Mouse (Mus musculus) limb, embryonic 15.5 days (tissue): Measurements from ENCODE around the gene Pabpc1l. TPM values are rescaled to one million over a fixed set of nuclear protein-coding genes. Genes with fewer than 3 reads are reported as not detected.

Source experiments
- ATAC-seq: fragments of 200-750 bp; cut with Nextera tagmentation; 2 replicates; pipeline ENCODE4 v1.8.0; 2017; ENCODE audit warnings: low read depth, moderate TSS enrichment; ENCODE audit not compliant: insufficient number of reproducible peaks, low FRiP score, low TSS enrichment
- H3K27ac ChIP-seq: fragments of 300-500 bp; sonication (generic); 2 replicates; pipeline ENCODE4 v1.5.1; 2015; ENCODE audit warnings: moderate library complexity, mild to moderate bottlenecking, inconsistent platforms
- H3K27me3 ChIP-seq: fragments of 300-500 bp; sonication (generic); 2 replicates; pipeline ENCODE4 v1.6.1; 2015; ENCODE audit warnings: inconsistent platforms
- H3K36me3 ChIP-seq: fragments of 300-500 bp; sonication (generic); 2 replicates; pipeline ENCODE4 v1.6.1; 2015; ENCODE audit warnings: inconsistent platforms
- H3K4me1 ChIP-seq: fragments of 300-500 bp; sonication (generic); 2 replicates; pipeline ENCODE4 v1.6.1; 2015; ENCODE audit warnings: inconsistent platforms
- H3K4me2 ChIP-seq: fragments of 300-500 bp; sonication (generic); 2 replicates; pipeline ENCODE4 v1.6.1; 2015; ENCODE audit warnings: mild to moderate bottlenecking, inconsistent platforms
- H3K4me3 ChIP-seq: fragments of 300-500 bp; sonication (generic); 2 replicates; pipeline ENCODE4 v1.5.1; 2015; ENCODE audit warnings: mild to moderate bottlenecking, inconsistent platforms
- H3K9ac ChIP-seq: fragments of 300-500 bp; sonication (generic); 2 replicates; pipeline ENCODE4 v1.6.1; 2015; ENCODE audit warnings: inconsistent platforms
- H3K9me3 ChIP-seq: fragments of 300-500 bp; sonication (generic); 2 replicates; pipeline ENCODE4 v1.6.1; 2016; ENCODE audit warnings: inconsistent platforms
- WGBS: fragments of 180-500 bp; shearing (Covaris S2); methylation state at CpG from one replicate; pipeline ENCODE4 v1.1.7; 2015; 5-methylcytosine and 5-hydroxymethylcytosine counted together
- polyA plus RNA-seq: library from polyadenylated mRNA; unstranded; fragments of >200 nt; fragmentation: Nextera tagmentation; extraction: Ambion mirVana; gene quantifications from 2 replicates; pipeline ENCODE4 v1.2.1, GENCODE M21; 2015

Gene Pabpc1l
- polyA plus RNA-seq, 1 experiment from 2014 or later: 1.5 TPM

DNA sequence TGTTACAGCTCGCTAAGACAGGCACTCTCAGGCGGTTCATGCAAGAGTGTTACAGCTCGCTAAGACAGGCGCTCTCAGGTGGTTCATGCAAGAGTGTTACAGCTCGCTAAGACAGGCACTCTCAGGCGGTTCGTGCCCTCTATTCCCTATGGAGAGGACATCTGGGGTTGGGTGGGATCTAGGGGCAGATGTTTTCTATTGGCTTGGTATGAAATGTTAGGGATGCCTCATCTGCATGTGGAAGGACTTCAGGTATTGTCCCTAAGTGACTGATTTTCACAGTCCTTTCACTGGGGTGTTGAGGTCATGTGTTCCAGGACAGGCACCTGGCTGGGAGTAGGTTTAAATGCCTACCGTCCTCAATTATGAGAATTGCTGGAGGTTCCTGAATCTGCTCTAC, 17.7 kb upstream of the Pabpc1l start:
- WGBS: 85% methylated on average over 8 of the region's 8 CpGs

DNA sequence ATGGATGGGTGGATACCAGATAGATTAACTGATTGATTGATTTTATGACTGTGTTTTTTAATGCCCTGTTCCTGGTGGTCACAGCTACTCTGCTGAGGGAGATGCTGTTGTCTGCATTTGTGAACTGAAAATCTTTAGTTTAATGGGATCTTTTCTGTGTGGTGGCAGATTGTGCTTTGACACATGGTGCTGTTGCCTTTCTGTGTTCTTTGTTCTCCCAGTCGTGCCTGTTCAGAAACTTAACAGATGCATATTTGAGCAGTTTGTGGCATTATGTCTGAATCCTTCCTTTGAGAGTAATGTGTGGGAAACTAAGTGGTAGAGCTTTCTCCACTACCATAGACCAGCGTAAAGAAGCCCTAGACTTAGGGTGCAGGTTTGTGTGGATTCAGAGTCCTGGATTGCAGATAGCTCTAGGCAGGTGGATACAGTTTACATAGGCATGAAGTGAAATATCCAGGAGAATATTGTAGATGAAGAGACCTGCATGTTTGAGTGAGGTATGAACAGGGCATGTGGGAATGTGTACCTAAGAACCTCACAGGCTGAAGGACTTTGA, 17.2 kb upstream of the Pabpc1l start:
- H3K4me3 ChIP-seq: no peak overlapping the region
- 78% methylated on average over 2 of the region's 2 CpGs for WGBS
- no peaks in the 10 kb centered on the region for H3K27me3 ChIP-seq
- ATAC-seq: no peak
- H3K27ac ChIP-seq: no peak overlapping the region
- peaks cover 17% of the 10 kb centered on the region for H3K36me3 ChIP-seq
- peaks cover 13% of the 10 kb centered on the region for H3K4me1 ChIP-seq
- no peak overlapping the region for H3K9ac ChIP-seq
- no peaks in the 10 kb centered on the region for H3K9me3 ChIP-seq
- no peak overlapping the region for H3K4me2 ChIP-seq

More for the DNA sequence above, 17.7 kb upstream of the Pabpc1l start:
- no peak overlapping the region for H3K9ac ChIP-seq
- no peak overlapping the region for H3K4me2 ChIP-seq
- H3K9me3 ChIP-seq: no peaks in the 10 kb centered on the region
- peaks cover 12% of the 10 kb centered on the region for H3K36me3 ChIP-seq
- H3K4me3 ChIP-seq: no peak overlapping the region
- H3K27me3 ChIP-seq: no peaks in the 10 kb centered on the region
- H3K27ac ChIP-seq: no peak overlapping the region
- H3K4me1 ChIP-seq: peaks cover 13% of the 10 kb centered on the region
- ATAC-seq: no peak

DNA sequence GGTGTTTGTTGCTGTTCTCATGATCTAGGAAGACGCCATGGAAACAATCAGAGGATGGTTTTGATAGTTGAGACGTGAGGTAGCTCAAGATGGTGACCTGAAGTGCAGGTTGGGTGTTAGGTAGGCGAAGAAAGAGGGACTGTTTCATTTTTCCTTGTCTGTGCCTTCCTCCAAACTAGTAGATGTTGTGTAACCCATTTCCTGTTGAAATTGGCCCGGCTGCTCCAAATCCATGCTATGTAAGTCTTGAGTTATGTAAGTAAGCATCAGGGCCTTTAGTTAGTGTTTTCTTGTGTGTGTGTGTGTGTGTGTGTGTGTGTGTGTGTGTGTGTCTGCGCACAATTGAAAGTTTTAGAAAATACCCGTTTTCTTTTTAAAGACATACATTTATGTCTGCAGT, 16.0 kb upstream of the Pabpc1l start:
- ATAC-seq: no peak
- H3K4me2 ChIP-seq: no peak overlapping the region
- no peak overlapping the region for H3K9ac ChIP-seq
- 81% methylated on average over 6 of the region's 6 CpGs for WGBS
- no peak overlapping the region for H3K4me3 ChIP-seq
- H3K9me3 ChIP-seq: no peaks in the 10 kb centered on the region
- no peak overlapping the region for H3K27ac ChIP-seq
- peaks cover 13% of the 10 kb centered on the region for H3K4me1 ChIP-seq
- peaks cover 27% of the 10 kb centered on the region for H3K36me3 ChIP-seq
- H3K27me3 ChIP-seq: no peaks in the 10 kb centered on the region

DNA sequence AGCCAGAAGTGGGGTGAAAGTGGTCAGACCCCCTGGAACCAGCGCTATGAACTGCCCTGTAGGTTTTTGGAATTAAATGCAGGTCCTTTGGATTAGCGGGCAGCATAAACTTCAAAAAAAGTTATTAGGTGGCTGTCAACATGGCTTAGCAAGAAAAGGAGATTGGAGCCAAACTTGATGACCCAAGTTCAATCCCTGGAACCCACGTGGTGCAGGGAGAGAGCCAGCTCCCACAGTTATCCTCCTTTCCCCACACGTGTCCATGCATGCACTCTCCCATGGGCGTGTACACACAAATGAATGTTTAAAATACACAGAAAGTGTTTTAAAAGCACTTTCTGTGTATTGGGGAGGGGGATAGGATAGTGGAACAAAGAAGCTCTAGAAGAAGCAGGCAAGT, 14.8 kb upstream of the Pabpc1l start:
- Histone ChIP-seq H3K27ac (no peak overlapping the region), H3K4me3 (no peak overlapping the region), H3K27me3 (no peaks in the 10 kb centered on the region), H3K4me1 (peaks cover 9% of the 10 kb centered on the region), H3K36me3 (peaks cover 40% of the 10 kb centered on the region), H3K9ac (no peak overlapping the region), H3K9me3 (no peaks in the 10 kb centered on the region), H3K4me2 (no peak overlapping the region)
- ATAC-seq: no peak
- WGBS: 74% methylated on average over 5 of the region's 5 CpGs

GRCm38 (mm10) chr2:164010944-164011343, 14.3 kb upstream of the Pabpc1l start:
- H3K9ac ChIP-seq: no peak overlapping the region
- WGBS: 85% methylated on average over 3 of the region's 3 CpGs

DNA sequence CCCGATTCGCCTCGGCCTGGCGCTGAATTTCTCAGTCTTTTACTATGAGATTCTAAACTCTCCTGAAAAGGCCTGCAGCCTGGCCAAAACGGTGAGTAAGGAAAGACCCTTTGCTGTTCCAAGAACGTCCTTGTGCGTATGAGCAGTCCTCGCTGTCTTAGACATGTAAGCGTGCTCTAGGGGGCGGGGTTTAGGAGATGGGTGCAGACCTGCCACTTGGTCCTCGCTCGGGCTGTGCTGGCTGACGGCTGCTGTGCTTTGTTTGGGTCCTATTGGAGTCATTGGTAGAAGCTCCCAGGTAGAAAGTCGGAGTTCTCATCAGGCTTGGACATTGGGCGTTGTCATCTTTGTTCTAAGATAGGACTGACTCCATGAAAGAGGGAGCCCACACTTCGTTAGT, 9.9 kb upstream of the Pabpc1l start:
- no peak overlapping the region for H3K27ac ChIP-seq
- no peaks in the 10 kb centered on the region for H3K27me3 ChIP-seq
- H3K9ac ChIP-seq: no peak overlapping the region
- no peak overlapping the region for H3K4me3 ChIP-seq
- 96% methylated on average over 16 of the region's 16 CpGs for WGBS
- no peaks in the 10 kb centered on the region for H3K9me3 ChIP-seq
- H3K4me1 ChIP-seq: no peaks in the 10 kb centered on the region
- H3K36me3 ChIP-seq: peaks cover 80% of the 10 kb centered on the region
- ATAC-seq: no peak
- H3K4me2 ChIP-seq: no peak overlapping the region

More at GRCm38 (mm10) chr2:164010944-164011343, 14.3 kb upstream of the Pabpc1l start:
- Histone ChIP-seq H3K27me3 (no peaks in the 10 kb centered on the region), H3K27ac (no peak overlapping the region), H3K4me2 (no peak overlapping the region), H3K4me1 (peaks cover 6% of the 10 kb centered on the region), H3K9me3 (no peaks in the 10 kb centered on the region), H3K36me3 (peaks cover 45% of the 10 kb centered on the region), H3K4me3 (no peak overlapping the region)
- ATAC-seq: no peak

GRCm38 (mm10) chr2:164018910-164019309, 6.3 kb upstream of the Pabpc1l start:
- Histone ChIP-seq H3K9ac (no peak overlapping the region), H3K4me2 (no peak overlapping the region), H3K9me3 (no peaks in the 10 kb centered on the region), H3K27me3 (no peaks in the 10 kb centered on the region), H3K27ac (no peak overlapping the region), H3K4me3 (no peak overlapping the region), H3K36me3 (peaks cover 56% of the 10 kb centered on the region), H3K4me1 (no peaks in the 10 kb centered on the region)
- no peak for ATAC-seq
- WGBS: 87% methylated on average over 3 of the region's 3 CpGs

DNA sequence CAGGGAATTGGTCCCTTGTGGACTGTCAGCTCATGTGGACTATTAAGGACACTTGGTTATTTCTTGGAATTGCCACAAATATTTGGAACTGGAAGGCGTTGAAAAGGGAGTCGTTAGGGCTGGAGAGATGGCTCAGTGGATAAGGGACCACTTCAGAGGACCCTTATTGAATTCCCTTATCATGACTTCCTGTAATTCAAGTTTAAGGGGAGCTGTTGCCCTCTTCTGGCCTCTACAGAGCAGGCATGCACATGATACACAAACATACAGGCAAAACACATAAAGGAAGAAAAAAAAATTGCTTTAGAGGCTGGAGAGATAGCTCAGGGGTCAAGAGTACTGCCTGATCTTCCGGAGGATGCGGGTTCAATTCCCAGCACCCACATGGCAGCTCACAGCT, 5.3 kb upstream of the Pabpc1l start:
- WGBS: 86% methylated on average over 4 of the region's 4 CpGs
- H3K4me2 ChIP-seq: no peak overlapping the region
- no peak overlapping the region for H3K9ac ChIP-seq
- H3K27me3 ChIP-seq: no peaks in the 10 kb centered on the region
- no peak overlapping the region for H3K4me3 ChIP-seq
- H3K9me3 ChIP-seq: no peaks in the 10 kb centered on the region
- no peaks in the 10 kb centered on the region for H3K4me1 ChIP-seq
- ATAC-seq: no peak
- H3K27ac ChIP-seq: no peak overlapping the region
- H3K36me3 ChIP-seq: peaks cover 45% of the 10 kb centered on the region

GRCm38 (mm10) chr2:164022104-164022503, 3.1 kb upstream of the Pabpc1l start:
- no peak overlapping the region for H3K4me3 ChIP-seq
- no peak overlapping the region for H3K27ac ChIP-seq
- H3K36me3 ChIP-seq: peaks cover 24% of the 10 kb centered on the region
- no peaks in the 10 kb centered on the region for H3K27me3 ChIP-seq
- no peak overlapping the region for H3K9ac ChIP-seq
- H3K4me2 ChIP-seq: no peak overlapping the region
- WGBS: 43% methylated on average over 2 of the region's 2 CpGs
- ATAC-seq: no peak
- no peaks in the 10 kb centered on the region for H3K9me3 ChIP-seq
- H3K4me1 ChIP-seq: no peaks in the 10 kb centered on the region

DNA sequence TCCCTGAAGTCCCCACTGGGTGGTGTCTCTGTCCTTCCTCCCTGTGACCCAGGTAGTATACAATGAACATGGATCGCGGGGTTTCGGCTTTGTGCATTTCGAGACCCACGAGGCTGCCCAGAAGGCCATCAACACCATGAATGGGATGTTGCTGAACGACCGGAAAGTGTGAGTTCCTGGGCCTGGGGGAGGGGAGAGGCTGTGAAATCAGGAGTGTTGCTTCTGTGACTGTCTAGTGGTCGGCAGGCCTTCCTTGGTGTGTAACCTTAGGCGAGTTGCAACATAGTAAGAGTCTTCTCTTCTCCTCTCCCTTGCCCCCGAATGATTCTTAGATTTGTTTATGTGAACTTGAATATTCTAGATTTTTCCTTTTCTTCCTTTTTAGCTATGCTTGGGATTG, 5.9 kb downstream of the Pabpc1l start:
- no peak overlapping the region for H3K9ac ChIP-seq
- no peaks in the 10 kb centered on the region for H3K9me3 ChIP-seq
- no peak overlapping the region for H3K27ac ChIP-seq
- 69% methylated on average over 10 of the region's 10 CpGs for WGBS
- no peak for ATAC-seq
- no peaks in the 10 kb centered on the region for H3K36me3 ChIP-seq
- H3K4me2 ChIP-seq: no peak overlapping the region
- no peak overlapping the region for H3K4me3 ChIP-seq
- no peaks in the 10 kb centered on the region for H3K27me3 ChIP-seq
- H3K4me1 ChIP-seq: no peaks in the 10 kb centered on the region

- Histone ChIP-seq H3K9ac (no peak overlapping the region), H3K27ac (no peak overlapping the region), H3K9me3 (no peaks in the 10 kb centered on the region), H3K4me3 (no peak overlapping the region), H3K4me2 (no peak overlapping the region), H3K4me1 (peaks cover 3% of the 10 kb centered on the region), H3K27me3 (no peaks in the 10 kb centered on the region), H3K36me3 (no peaks in the 10 kb centered on the region)
- no peak for ATAC-seq
- 92% methylated on average over 3 of the region's 3 CpGs for WGBS
These were observed 7.7 kb downstream of the Pabpc1l start for GRCm38 (mm10) chr2:164032973-164033372.

DNA sequence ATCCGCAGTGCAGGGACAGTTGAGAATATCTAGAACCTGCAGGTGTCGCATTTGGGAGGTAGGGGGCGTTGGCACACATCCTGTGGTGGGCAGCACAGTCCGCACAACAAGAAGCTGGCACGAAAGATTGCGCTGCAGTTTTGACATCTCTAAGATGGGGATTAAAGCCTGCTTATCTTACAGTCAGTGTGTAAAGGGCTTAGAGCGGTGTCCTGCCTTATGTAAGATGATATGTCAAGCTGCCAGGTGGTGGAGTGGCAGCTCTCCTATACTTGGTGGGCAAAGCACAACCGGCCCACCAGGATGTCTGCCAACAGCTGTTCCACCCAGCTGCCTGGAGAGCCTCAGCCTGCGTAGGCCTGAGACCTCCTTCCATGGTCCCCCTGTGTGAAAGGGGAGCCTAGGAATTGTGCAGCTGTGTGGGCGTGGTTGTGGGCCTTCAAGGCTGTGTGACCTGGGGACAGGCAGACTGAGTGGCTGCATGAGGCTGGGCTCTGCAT, 11.3 kb downstream of the Pabpc1l start:
- H3K27me3 ChIP-seq: no peaks in the 10 kb centered on the region
- H3K4me1 ChIP-seq: peaks cover 3% of the 10 kb centered on the region
- peak; percentile 76 for ATAC-seq
- H3K9ac ChIP-seq: no peak overlapping the region
- no peak overlapping the region for H3K27ac ChIP-seq
- 54% methylated on average over 10 of the region's 10 CpGs for WGBS
- no peak overlapping the region for H3K4me2 ChIP-seq
- no peaks in the 10 kb centered on the region for H3K9me3 ChIP-seq
- no peak overlapping the region for H3K4me3 ChIP-seq
- no peaks in the 10 kb centered on the region for H3K36me3 ChIP-seq
